In the genomic region with DNA sequence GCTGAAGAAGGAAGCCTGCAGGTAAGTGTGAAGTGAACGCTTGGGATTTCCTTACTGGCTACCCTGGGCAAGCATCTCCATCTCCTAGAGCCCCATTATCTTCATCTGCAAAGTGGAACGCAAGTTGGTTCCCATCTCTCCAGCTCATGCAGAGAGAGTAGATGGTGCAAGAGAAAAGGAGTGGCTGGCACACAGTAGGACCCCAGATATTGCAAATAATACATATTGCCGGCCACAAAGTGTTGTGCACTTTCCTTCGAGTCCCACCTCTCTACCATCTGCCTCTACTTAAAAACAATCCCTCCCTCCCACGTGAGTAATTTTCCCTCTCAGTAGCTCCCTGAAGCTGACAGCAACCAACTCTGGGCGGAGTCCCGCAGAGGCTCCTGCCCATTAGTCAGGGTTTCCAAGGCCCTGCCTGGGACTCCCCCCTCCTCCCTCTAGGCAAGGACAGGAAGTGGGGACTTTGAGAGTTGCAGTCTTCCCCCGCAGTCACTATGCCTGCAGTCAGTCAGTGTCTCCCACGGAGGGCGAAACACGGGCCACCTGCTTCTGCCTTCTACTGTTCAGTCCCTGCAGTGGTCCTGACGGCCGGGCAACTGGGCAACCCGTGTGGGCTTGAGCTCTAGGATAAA, we compare ENCODE assay signal across 9 mouse cellular contexts. TPM values are rescaled to one million over a fixed set of nuclear protein-coding genes. Genes with fewer than 3 reads are reported as not detected.
DNase-seq lines count a peak whose midpoint lies in the region; ATAC-seq lines count a peak whose summit lies in the region.
"Had no signal": no experiment of that assay in that cellular context is flagged by ENCODE, and none has a peak within 500 bp of the region (broad histone marks: within the 10 kb centered on the region; RNA-seq: fewer than 3 reads in every experiment).

No protein-coding gene starts in this region.

- H3K4me3 ChIP-seq in forebrain, embryonic 11.5 days (ENCODE audit: low read depth, low read length): no peak overlapping the region

- peaks cover 2% of the 10 kb centered on the region; the same call in 1 of the 2 replicates for H3K27me3 ChIP-seq in forebrain, embryonic 11.5 days (ENCODE audit: control insufficient read depth, insufficient read depth, low read length)

- intact Hi-C loops in heart, postnatal 14 days (cut with DNase I): loop anchor here (5.0 kb wide), 1 partner anchor 67 kb away; no protein-coding TSS in a partner anchor

- H3K9ac ChIP-seq in forebrain, embryonic 11.5 days (ENCODE audit: low read length): 0 out of 2 replicates have a peak overlapping the region, but pooled peaks have one; percentile 7

- no peaks in the 10 kb centered on the region for H3K9me3 ChIP-seq in forebrain, embryonic 11.5 days (ENCODE audit: control insufficient read depth, low read length)

- no peak overlapping the region for H3K27ac ChIP-seq in forebrain, embryonic 11.5 days (ENCODE audit: low read depth, low read length)

- DNase-seq in frontal cortex, postnatal 10 days (ENCODE audit: low spot score in 2 of 2): no peak
- peak; percentile 77 for DNase-seq in forebrain, embryonic 11.5 days (ENCODE audit: low spot score)
- peak; percentile 51 to 66 for DNase-seq in heart, postnatal 14 days
- DNase-seq in kidney, postnatal 25 days: peak; percentile 47 to 82
- DNase-seq in spleen, postnatal 36 days (ENCODE audit: low spot score in 2 of 2): peak; percentile 77
- DNase-seq in left cerebral cortex, adult 18-20 months (ENCODE audit: low spot score in 2 of 2): no peak

- peaks cover 13% of the 10 kb centered on the region for H3K4me1 ChIP-seq in forebrain, embryonic 11.5 days (replicated peaks; ENCODE audit: control insufficient read depth, insufficient read depth, low read length)

- no peaks in the 10 kb centered on the region for H3K36me3 ChIP-seq in forebrain, embryonic 11.5 days (ENCODE audit: control insufficient read depth, insufficient read depth, low read length)

- peak overlapping the region; percentile 33; the same call in 1 of the 2 replicates for H3K4me2 ChIP-seq in forebrain, embryonic 11.5 days (ENCODE audit: low read depth, low read length, severe bottlenecking)

- 14% methylated on average over 14 of the region's 14 CpGs for WGBS in forebrain, embryonic 11.5 days

- ATAC-seq in frontal cortex, adult (ENCODE audit: low TSS enrichment): 0 out of 2 replicates have a peak, but pooled peaks have one; percentile 17
- ATAC-seq in forebrain, embryonic 11.5 days (replicated peaks; ENCODE audit: low FRiP score): peak; percentile 57
- peak; percentile 75 for ATAC-seq in megakaryocyte progenitor cell, adult 5-6 weeks (replicated peaks; ENCODE audit: poor library complexity)

RNA-seq across cellular contexts. Expression of gene 1700122O11Rik, which starts 1.3 kb away (rescaled TPM):
- polyA plus RNA-seq in forebrain, embryonic 11.5 days (2014; fragmentation: Nextera tagmentation; extraction: Ambion mirVana): not detected in 2 replicates
- total RNA-seq in heart, postnatal 14 days (2021): not detected
- not detected in 2 replicates for total RNA-seq in megakaryocyte progenitor cell, adult 5-6 weeks (2015)
- total RNA-seq in megakaryocyte progenitor cell, adult 5-6 weeks (2017): not detected in 2 replicates
- not detected for total RNA-seq in left cerebral cortex, adult 18-20 months (2021)
- polyA plus RNA-seq: C2C12 had no signal

RNA-seq across cellular contexts. Expression of gene 1700067P10Rik, which starts 49.8 kb away (rescaled TPM):
- polyA plus RNA-seq in forebrain, embryonic 11.5 days (2014; fragmentation: Nextera tagmentation; extraction: Ambion mirVana): not detected in 2 replicates
- total RNA-seq in heart, postnatal 14 days (2021): not detected
- total RNA-seq in megakaryocyte progenitor cell, adult 5-6 weeks (2015): not detected in 2 replicates
- not detected in 2 replicates for total RNA-seq in megakaryocyte progenitor cell, adult 5-6 weeks (2017)
- total RNA-seq in left cerebral cortex, adult 18-20 months (2021): not detected
- polyA plus RNA-seq: C2C12 had no signal

Comparison
In these comparisons a context has a peak if more than half of its experiments do, and no peak if none do; other contexts are left out.
1. ATAC-seq: peak in every context shown above with its lines; median percentile 75 in megakaryocyte progenitor cell, adult 5-6 weeks; 57 in forebrain, embryonic 11.5 days; 17 in frontal cortex, adult.
2. DNase-seq: peak in forebrain, embryonic 11.5 days (single experiment), heart, postnatal 14 days (2 of 2), kidney, postnatal 25 days (2 of 2) and spleen, postnatal 36 days (2 of 2); none in frontal cortex, postnatal 10 days (0 of 2) and left cerebral cortex, adult 18-20 months (0 of 2).